Mouse (Mus musculus): Measurements from ENCODE around the gene Tstd1. TPM values are rescaled to one million over a fixed set of nuclear protein-coding genes. Genes with fewer than 3 reads are reported as not detected.

Tstd1 gene
- polyA plus RNA-seq, 2 experiments, result 2.8 to 4.7 TPM

GRCm38 (mm10) chr1:171469678-171470077, 51.0 kb downstream of the Tstd1 start:
- no peak overlapping the region for H3K9ac ChIP-seq (ENCODE audit: low read depth, low read length, severe bottlenecking)
- H3K27me3 ChIP-seq (ENCODE audit: control insufficient read depth, insufficient read depth, low read length), result no peaks in the 10 kb centered on the region
- 88% methylated on average over 3 of the region's 3 CpGs for WGBS
- DNase-seq (ENCODE audit: low spot score) (no peak), ATAC-seq (ENCODE audit: low FRiP score, low read depth) (no peak)
- H3K4me3 ChIP-seq (replicated peaks; ENCODE audit: low read length), result no peak overlapping the region
- no peak overlapping the region for H3K4me2 ChIP-seq (replicated peaks; ENCODE audit: low read depth, low read length, severe bottlenecking)
- no peak for TF ChIP-seq POLR2A (IDR thresholded peaks at IDR 0.05; ENCODE audit: borderline replicate concordance, extremely low read depth, insufficient read depth, insufficient read length)
- no peaks in the 10 kb centered on the region for H3K9me3 ChIP-seq (ENCODE audit: control insufficient read depth, low read length)
- H3K36me3 ChIP-seq (ENCODE audit: control insufficient read depth, insufficient read depth, low read length), result no peaks in the 10 kb centered on the region
- H3K4me1 ChIP-seq (ENCODE audit: control insufficient read depth, insufficient read depth, low read length), result no peaks in the 10 kb centered on the region
- no peak overlapping the region for H3K27ac ChIP-seq (replicated peaks; ENCODE audit: low read depth, low read length)

Other genes starting within 250 kb of the Tstd1 start
- 3.3 and 3.9 TPM in 2 replicates for gene Pcp4l1, start 222.6 kb upstream of the Tstd1 start, polyA plus RNA-seq (2012; rRNA removed)
- 6.0 and 6.3 TPM in 2 replicates for gene Pcp4l1, start 222.6 kb upstream of the Tstd1 start, polyA plus RNA-seq (2014; fragmentation: Nextera tagmentation; extraction: Ambion mirVana)
- 0.04 and 0.06 TPM in 2 replicates for gene Nr1i3, start 204.9 kb upstream of the Tstd1 start, polyA plus RNA-seq (2012; rRNA removed)
- gene Nr1i3, start 204.9 kb upstream of the Tstd1 start, polyA plus RNA-seq (2014; fragmentation: Nextera tagmentation; extraction: Ambion mirVana), result 0.30 and 0.32 TPM in 2 replicates
- 26.3 and 29.4 TPM in 2 replicates for gene Tomm40l, start 196.4 kb upstream of the Tstd1 start, polyA plus RNA-seq (2012; rRNA removed)
- gene Tomm40l, start 196.4 kb upstream of the Tstd1 start, polyA plus RNA-seq (2014; fragmentation: Nextera tagmentation; extraction: Ambion mirVana), result 28.6 and 29.2 TPM in 2 replicates
- 4.7 and 8.1 TPM in 2 replicates for gene Apoa2, start 193.8 kb upstream of the Tstd1 start, polyA plus RNA-seq (2012; rRNA removed)
- gene Apoa2, start 193.8 kb upstream of the Tstd1 start, polyA plus RNA-seq (2014; fragmentation: Nextera tagmentation; extraction: Ambion mirVana), result 1.6 and 1.9 TPM in 2 replicates
- gene Fcer1g, start 184.5 kb upstream of the Tstd1 start, polyA plus RNA-seq (2012; rRNA removed), result 49.7 and 65.5 TPM in 2 replicates
- 85.7 and 91.4 TPM in 2 replicates for gene Fcer1g, start 184.5 kb upstream of the Tstd1 start, polyA plus RNA-seq (2014; fragmentation: Nextera tagmentation; extraction: Ambion mirVana)
- gene Adamts4, start 168.5 kb upstream of the Tstd1 start, polyA plus RNA-seq (2012; rRNA removed), result 8.6 and 11.7 TPM in 2 replicates
- gene Adamts4, start 168.5 kb upstream of the Tstd1 start, polyA plus RNA-seq (2014; fragmentation: Nextera tagmentation; extraction: Ambion mirVana), result 10.1 and 10.6 TPM in 2 replicates
- 148 and 151 TPM in 2 replicates for gene Ndufs2, start 167.5 kb upstream of the Tstd1 start, polyA plus RNA-seq (2012; rRNA removed)
- 216 and 234 TPM in 2 replicates for gene Ndufs2, start 167.5 kb upstream of the Tstd1 start, polyA plus RNA-seq (2014; fragmentation: Nextera tagmentation; extraction: Ambion mirVana)
- 87.2 and 111 TPM in 2 replicates for gene B4galt3, start 148.5 kb upstream of the Tstd1 start, polyA plus RNA-seq (2012; rRNA removed)
- 68.7 and 72.5 TPM in 2 replicates for gene B4galt3, start 148.5 kb upstream of the Tstd1 start, polyA plus RNA-seq (2014; fragmentation: Nextera tagmentation; extraction: Ambion mirVana)
- 133 and 152 TPM in 2 replicates for gene Ppox, start 137.7 kb upstream of the Tstd1 start, polyA plus RNA-seq (2012; rRNA removed)
- gene Ppox, start 137.7 kb upstream of the Tstd1 start, polyA plus RNA-seq (2014; fragmentation: Nextera tagmentation; extraction: Ambion mirVana), result 55.7 and 67.2 TPM in 2 replicates
- gene Usp21, start 130.9 kb upstream of the Tstd1 start, polyA plus RNA-seq (2012; rRNA removed), result 104 and 128 TPM in 2 replicates
- 81.2 and 96.0 TPM in 2 replicates for gene Usp21, start 130.9 kb upstream of the Tstd1 start, polyA plus RNA-seq (2014; fragmentation: Nextera tagmentation; extraction: Ambion mirVana)
- 46.5 and 60.9 TPM in 2 replicates for gene Ufc1, start 123.8 kb upstream of the Tstd1 start, polyA plus RNA-seq (2012; rRNA removed)
- gene Ufc1, start 123.8 kb upstream of the Tstd1 start, polyA plus RNA-seq (2014; fragmentation: Nextera tagmentation; extraction: Ambion mirVana), result 133 and 135 TPM in 2 replicates
- 72.5 and 81.1 TPM in 2 replicates for gene Dedd, start 89.7 kb upstream of the Tstd1 start, polyA plus RNA-seq (2012; rRNA removed)
- gene Dedd, start 89.7 kb upstream of the Tstd1 start, polyA plus RNA-seq (2014; fragmentation: Nextera tagmentation; extraction: Ambion mirVana), result 50.9 and 57.7 TPM in 2 replicates
- gene Nit1, start 73.2 kb upstream of the Tstd1 start, polyA plus RNA-seq (2012; rRNA removed), result 50.0 and 54.0 TPM in 2 replicates
- 29.0 and 30.4 TPM in 2 replicates for gene Nit1, start 73.2 kb upstream of the Tstd1 start, polyA plus RNA-seq (2014; fragmentation: Nextera tagmentation; extraction: Ambion mirVana)
- gene Pfdn2, start 73.2 kb upstream of the Tstd1 start, polyA plus RNA-seq (2012; rRNA removed), result 40.5 and 82.5 TPM in 2 replicates
- 43.0 and 48.0 TPM in 2 replicates for gene Pfdn2, start 73.2 kb upstream of the Tstd1 start, polyA plus RNA-seq (2014; fragmentation: Nextera tagmentation; extraction: Ambion mirVana)
- gene Klhdc9, start 58.1 kb upstream of the Tstd1 start, polyA plus RNA-seq (2012; rRNA removed), result 1.1 and 1.3 TPM in 2 replicates
- 0.88 and 1.1 TPM in 2 replicates for gene Klhdc9, start 58.1 kb upstream of the Tstd1 start, polyA plus RNA-seq (2014; fragmentation: Nextera tagmentation; extraction: Ambion mirVana)
- gene Nectin4, start 48.8 kb upstream of the Tstd1 start, polyA plus RNA-seq (2012; rRNA removed), result 16.6 and 19.4 TPM in 2 replicates
- gene Nectin4, start 48.8 kb upstream of the Tstd1 start, polyA plus RNA-seq (2014; fragmentation: Nextera tagmentation; extraction: Ambion mirVana), result 19.2 and 21.0 TPM in 2 replicates
- gene Arhgap30, start 29.9 kb upstream of the Tstd1 start, polyA plus RNA-seq (2012; rRNA removed), result 2.0 and 2.5 TPM in 2 replicates
- 1.6 and 2.5 TPM in 2 replicates for gene Arhgap30, start 29.9 kb upstream of the Tstd1 start, polyA plus RNA-seq (2014; fragmentation: Nextera tagmentation; extraction: Ambion mirVana)
- 97.0 and 128 TPM in 2 replicates for gene Usf1, start 7.6 kb upstream of the Tstd1 start, polyA plus RNA-seq (2012; rRNA removed)
- 86.2 and 89.9 TPM in 2 replicates for gene Usf1, start 7.6 kb upstream of the Tstd1 start, polyA plus RNA-seq (2014; fragmentation: Nextera tagmentation; extraction: Ambion mirVana)
- 19.2 and 20.9 TPM in 2 replicates for gene F11r, start 18.7 kb downstream of the Tstd1 start, polyA plus RNA-seq (2012; rRNA removed)
- 35.4 and 37.6 TPM in 2 replicates for gene F11r, start 18.7 kb downstream of the Tstd1 start, polyA plus RNA-seq (2014; fragmentation: Nextera tagmentation; extraction: Ambion mirVana)
- gene Alyref2, start 84.6 kb downstream of the Tstd1 start, polyA plus RNA-seq (2012; rRNA removed), result 8.5 and 10.8 TPM in 2 replicates
- 14.5 and 16.8 TPM in 2 replicates for gene Alyref2, start 84.6 kb downstream of the Tstd1 start, polyA plus RNA-seq (2014; fragmentation: Nextera tagmentation; extraction: Ambion mirVana)
- gene Itln1, start 116.4 kb downstream of the Tstd1 start, polyA plus RNA-seq (2012; rRNA removed), result 0.05 TPM in 1 of 2 replicates, not detected in the other
- gene Itln1, start 116.4 kb downstream of the Tstd1 start, polyA plus RNA-seq (2014; fragmentation: Nextera tagmentation; extraction: Ambion mirVana), result not detected in 2 replicates
- gene Cd244a, start 140.3 kb downstream of the Tstd1 start, polyA plus RNA-seq (2012; rRNA removed), result 0.03 and 0.06 TPM in 2 replicates
- gene Cd244a, start 140.3 kb downstream of the Tstd1 start, polyA plus RNA-seq (2014; fragmentation: Nextera tagmentation; extraction: Ambion mirVana), result 0.39 TPM in 1 of 2 replicates, not detected in the other
- gene Ly9, start 188.5 kb downstream of the Tstd1 start, polyA plus RNA-seq (2012; rRNA removed), result 0.69 and 0.82 TPM in 2 replicates
- 0.12 and 0.18 TPM in 2 replicates for gene Ly9, start 188.5 kb downstream of the Tstd1 start, polyA plus RNA-seq (2014; fragmentation: Nextera tagmentation; extraction: Ambion mirVana)
- 0.09 and 0.27 TPM in 2 replicates for gene Slamf7, start 234.2 kb downstream of the Tstd1 start, polyA plus RNA-seq (2012; rRNA removed)
- 0.18 and 0.21 TPM in 2 replicates for gene Slamf7, start 234.2 kb downstream of the Tstd1 start, polyA plus RNA-seq (2014; fragmentation: Nextera tagmentation; extraction: Ambion mirVana)